Mouse (Mus musculus) lung, embryonic 16.5 days (tissue): ENCODE measurements at regions not wholly inside any gene's neighbourhood (a gene's known extent, or its start where the extent isn't known, plus 50 kb on each side); places are given as distances from the start of the nearest gene placed in this dataset.

Experiments used
- ATAC-seq: fragments of 200-750 bp; cut with Nextera tagmentation; 2 replicates; pipeline ENCODE4 v1.8.0; 2017; ENCODE audit warnings: low read depth, mild to moderate bottlenecking, moderate library complexity
- H3K27ac ChIP-seq: fragments of 300-500 bp; sonication (generic); 2 replicates; pipeline ENCODE4 v1.5.1; 2014; ENCODE audit warnings: mild to moderate bottlenecking, control low read depth, low read length
- H3K27me3 ChIP-seq: fragments of 300-500 bp; sonication (generic); 2 replicates; pipeline ENCODE4 v1.6.1; 2014; ENCODE audit warnings: low read depth, low read length, mixed read lengths; ENCODE audit not compliant: control insufficient read depth, insufficient read depth
- H3K36me3 ChIP-seq: fragments of 300-500 bp; sonication (generic); 2 replicates; pipeline ENCODE4 v1.6.1; 2014; ENCODE audit warnings: low read length; ENCODE audit not compliant: control insufficient read depth, insufficient read depth
- H3K4me1 ChIP-seq: fragments of 300-500 bp; sonication (generic); replicated peaks from 2 replicates; pipeline ENCODE4 v1.6.1; 2014; ENCODE audit warnings: low read length, mixed read lengths; ENCODE audit not compliant: control insufficient read depth, insufficient read depth
- H3K4me2 ChIP-seq: fragments of 300-500 bp; sonication (generic); 2 replicates; pipeline ENCODE4 v1.6.1; 2014; ENCODE audit warnings: low read depth, low read length, control low read depth
- H3K4me3 ChIP-seq: fragments of 300-500 bp; sonication (generic); 2 replicates; pipeline ENCODE4 v1.5.1; 2014; ENCODE audit warnings: mild to moderate bottlenecking, low read length, control low read depth
- H3K9ac ChIP-seq: fragments of 300-500 bp; sonication (generic); 2 replicates; pipeline ENCODE4 v1.6.1; 2014; ENCODE audit warnings: low read length, control low read depth
- H3K9me3 ChIP-seq: fragments of 300-500 bp; sonication (generic); 2 replicates; pipeline ENCODE4 v1.6.1; 2016; ENCODE audit warnings: low read length; ENCODE audit not compliant: control insufficient read depth
- WGBS: fragments of 180-500 bp; shearing (Covaris S2); extraction: QIAGEN DNeasy Blood & Tissue Kit; methylation state at CpG from one replicate; pipeline ENCODE4 v1.1.7; 2014; 5-methylcytosine and 5-hydroxymethylcytosine counted together

- no peak for ATAC-seq
- 60% methylated on average over 5 of the region's 5 CpGs for WGBS
Observed at GRCm38 (mm10) chr6:141034824-141035223, 214.2 kb upstream of the Pde3a start.

GRCm38 (mm10) chr6:141041358-141041757 lies 207.7 kb upstream of the Pde3a start:
- Histone ChIP-seq H3K9ac (no peak overlapping the region), H3K36me3 (no peaks in the 10 kb centered on the region), H3K27ac (peak overlapping the region; percentile 88), H3K9me3 (no peaks in the 10 kb centered on the region), H3K4me1 (no peaks in the 10 kb centered on the region; the same call in 1 of the 2 replicates), H3K4me3 (no peak overlapping the region), H3K4me2 (no peak overlapping the region), H3K27me3 (no peaks in the 10 kb centered on the region)
- WGBS, result 44% methylated on average over 5 of the region's 5 CpGs
- ATAC-seq, result peak; percentile 92

More at GRCm38 (mm10) chr6:141034824-141035223, 214.2 kb upstream of the Pde3a start:
- no peak overlapping the region for H3K4me3 ChIP-seq
- H3K27ac ChIP-seq, result no peak overlapping the region
- no peaks in the 10 kb centered on the region for H3K4me1 ChIP-seq
- no peaks in the 10 kb centered on the region for H3K36me3 ChIP-seq
- no peaks in the 10 kb centered on the region for H3K9me3 ChIP-seq
- H3K9ac ChIP-seq, result no peak overlapping the region
- H3K4me2 ChIP-seq, result no peak overlapping the region
- H3K27me3 ChIP-seq, result no peaks in the 10 kb centered on the region

- no peaks in the 10 kb centered on the region for H3K27me3 ChIP-seq
- no peaks in the 10 kb centered on the region; the same call in 1 of the 2 replicates for H3K4me1 ChIP-seq
- H3K4me2 ChIP-seq, result peak overlapping the region; percentile 22; the same call in 1 of the 2 replicates
- H3K4me3 ChIP-seq, result no peak overlapping the region
- no peaks in the 10 kb centered on the region for H3K36me3 ChIP-seq
- WGBS, result 34% methylated on average over 16 of the region's 16 CpGs
- H3K9ac ChIP-seq, result no peak overlapping the region
- peak; percentile 94 for ATAC-seq
- no peaks in the 10 kb centered on the region for H3K9me3 ChIP-seq
- H3K27ac ChIP-seq, result peak overlapping the region; percentile 88
Observed at GRCm38 (mm10) chr6:141041781-141042625, 207.1 kb upstream of the Pde3a start.

GRCm38 (mm10) chr6:141048271-141048670 lies 200.8 kb upstream of the Pde3a start:
- no peak overlapping the region for H3K4me3 ChIP-seq
- H3K4me2 ChIP-seq, result no peak overlapping the region
- no peaks in the 10 kb centered on the region for H3K9me3 ChIP-seq
- H3K4me1 ChIP-seq, result peaks cover 6% of the 10 kb centered on the region
- no peak overlapping the region for H3K27ac ChIP-seq
- WGBS, result 70% methylated on average over 2 of the region's 2 CpGs
- H3K9ac ChIP-seq, result no peak overlapping the region
- H3K27me3 ChIP-seq, result no peaks in the 10 kb centered on the region
- no peak for ATAC-seq
- H3K36me3 ChIP-seq, result no peaks in the 10 kb centered on the region

GRCm38 (mm10) chr6:141050038-141050684 lies 198.9 kb upstream of the Pde3a start:
- 53% methylated on average over 11 of the region's 11 CpGs for WGBS
- peak; percentile 93 for ATAC-seq
- no peak overlapping the region for H3K9ac ChIP-seq

GRCm38 (mm10) chr6:141054026-141054425 lies 195.0 kb upstream of the Pde3a start:
- no peak overlapping the region for H3K27ac ChIP-seq
- H3K4me2 ChIP-seq, result no peak overlapping the region
- 71% methylated on average over 7 of the region's 7 CpGs for WGBS
- H3K27me3 ChIP-seq, result no peaks in the 10 kb centered on the region
- H3K4me3 ChIP-seq, result no peak overlapping the region
- H3K9ac ChIP-seq, result no peak overlapping the region
- H3K4me1 ChIP-seq, result peaks cover 6% of the 10 kb centered on the region; the same call in 1 of the 2 replicates
- no peaks in the 10 kb centered on the region; the same call in 1 of the 2 replicates for H3K9me3 ChIP-seq
- H3K36me3 ChIP-seq, result no peaks in the 10 kb centered on the region
- ATAC-seq, result no peak

More at GRCm38 (mm10) chr6:141050038-141050684, 198.9 kb upstream of the Pde3a start:
- H3K36me3 ChIP-seq, result no peaks in the 10 kb centered on the region
- H3K4me1 ChIP-seq, result peaks cover 6% of the 10 kb centered on the region; the same call in 1 of the 2 replicates
- no peaks in the 10 kb centered on the region for H3K9me3 ChIP-seq
- no peak overlapping the region for H3K4me3 ChIP-seq
- no peak overlapping the region for H3K4me2 ChIP-seq
- H3K27me3 ChIP-seq, result no peaks in the 10 kb centered on the region
- H3K27ac ChIP-seq, result no peak overlapping the region

GRCm38 (mm10) chr6:141059250-141059916 lies 189.7 kb upstream of the Pde3a start:
- no peak overlapping the region for H3K9ac ChIP-seq
- no peak overlapping the region for H3K27ac ChIP-seq
- H3K4me3 ChIP-seq, result no peak overlapping the region
- H3K9me3 ChIP-seq, result no peaks in the 10 kb centered on the region; the same call in 1 of the 2 replicates
- H3K36me3 ChIP-seq, result no peaks in the 10 kb centered on the region
- H3K27me3 ChIP-seq, result no peaks in the 10 kb centered on the region
- no peaks in the 10 kb centered on the region for H3K4me1 ChIP-seq
- WGBS, result 84% methylated on average over 11 of the region's 11 CpGs
- no peak overlapping the region for H3K4me2 ChIP-seq
- ATAC-seq, result no peak

- H3K4me3 ChIP-seq, result no peak overlapping the region
- H3K9me3 ChIP-seq, result no peaks in the 10 kb centered on the region
- H3K27ac ChIP-seq, result no peak overlapping the region
- no peaks in the 10 kb centered on the region for H3K36me3 ChIP-seq
- no peak overlapping the region for H3K9ac ChIP-seq
- no peak for ATAC-seq
- H3K4me2 ChIP-seq, result no peak overlapping the region
- no peaks in the 10 kb centered on the region for H3K4me1 ChIP-seq
- no peaks in the 10 kb centered on the region for H3K27me3 ChIP-seq
- WGBS, result 73% methylated on average over 4 of the region's 4 CpGs
Observed at GRCm38 (mm10) chr6:141065724-141066123, 183.3 kb upstream of the Pde3a start.
